Mouse (Mus musculus) left cerebral cortex, adult 2 months (tissue): Measurements from ENCODE around the gene Ppp4r4. TPM values are rescaled to one million over a fixed set of nuclear protein-coding genes. Genes with fewer than 3 reads are reported as not detected.
"Not testable (repeated sequence)": the region's sequence is repeated elsewhere in the genome, so short reads cannot be mapped to it uniquely, and the experiment has no call there.

Experiments used
- DNase-seq, 2 experiments: peaks; one replicate each; pipeline ENCODE4 v3.0.0; 2021 to 2022; ENCODE audit warnings: low spot score in 2 of 2, mixed read lengths in 1 of 2; ENCODE audit errors: extremely low spot score in 1 of 2
- H3K27ac ChIP-seq: fragments of 200-600 bp; 2 replicates; pipeline ENCODE4 v1.8.1; 2022
- H3K4me3 ChIP-seq: fragments of 200-600 bp; 2 replicates; pipeline ENCODE4 v1.8.1; 2022
- CTCF ChIP-seq: fragments of 200-600 bp; IDR thresholded peaks from 2 replicates; pipeline ENCODE4 v1.8.1; 2022; ENCODE audit warnings: antibody characterized with exemption, mild to moderate bottlenecking, moderate library complexity
- intact Hi-C: fragments of 180-260 bp; cut with DNase I; formaldehyde crosslinking; loops from one replicate; pipeline ENCODE4 v1.15.1; 2025
- total RNA-seq, 2 experiments: library from RNA; stranded (reverse); gene quantifications; 2 replicates each; pipeline ENCODE4 v1.2.3; 2021

The Ppp4r4 gene
- total RNA-seq, 2 experiments from 2014 or later: 24.8 to 25.8 TPM

- no peak for DNase-seq
- Histone ChIP-seq H3K27ac (no peak overlapping the region), H3K4me3 (no peak overlapping the region)
- TF ChIP-seq CTCF: no peak
- intact Hi-C loops: loop anchor here (2.0 to 5.0 kb wide), 3 partner anchors 102 to 217 kb away; partner anchors contain the start of gene Ddx24
Measured at GRCm38 (mm10) chr12:103643818-103644217, 111.7 kb downstream of the Ppp4r4 start.

GRCm38 (mm10) chr12:103644601-103645000 is 112.5 kb downstream of the Ppp4r4 start:
- intact Hi-C loops: loop anchor here (5.0 kb wide), 2 partner anchors 102 to 217 kb away; partner anchors contain the start of gene Ddx24
- TF ChIP-seq CTCF: no peak

GRCm38 (mm10) chr12:103646314-103646713 is 114.2 kb downstream of the Ppp4r4 start:
- intact Hi-C loops: no loop called here
- TF ChIP-seq CTCF: no peak

More at GRCm38 (mm10) chr12:103644601-103645000, 112.5 kb downstream of the Ppp4r4 start:
- no peak overlapping the region for H3K27ac ChIP-seq
- H3K4me3 ChIP-seq: no peak overlapping the region
- no peak for DNase-seq

GRCm38 (mm10) chr12:103653836-103654235 is 121.8 kb downstream of the Ppp4r4 start:
- TF ChIP-seq CTCF: no peak
- DNase-seq: no peak
- Histone ChIP-seq H3K27ac (no peak overlapping the region), H3K4me3 (no peak overlapping the region)
- intact Hi-C loops: no loop called here

More at GRCm38 (mm10) chr12:103646314-103646713, 114.2 kb downstream of the Ppp4r4 start:
- H3K4me3 ChIP-seq: no peak overlapping the region
- DNase-seq: no peak
- H3K27ac ChIP-seq: no peak overlapping the region

- Histone ChIP-seq H3K4me3 (no peak overlapping the region), H3K27ac (no peak overlapping the region)
- DNase-seq: no peak
- TF ChIP-seq CTCF: no peak
- intact Hi-C loops: no loop called here
Measured at GRCm38 (mm10) chr12:103655123-103656044, 123.3 kb downstream of the Ppp4r4 start.

- H3K27ac ChIP-seq: no peak within 1 kb of the TSS
- H3K4me3 ChIP-seq: no peak within 1 kb of the TSS
- DNase-seq: no peak
- intact Hi-C loops: no loop called here
- no peak for TF ChIP-seq CTCF
Measured at GRCm38 (mm10) chr12:103656848-103657626, 125.0 kb downstream of the Ppp4r4 start, which contains the start of gene Serpina6. Gene Serpina6 (minus strand): TSS chr12:103657212.

GRCm38 (mm10) chr12:103657991-103658390 is 125.9 kb downstream of the Ppp4r4 start:
- DNase-seq: no peak
- intact Hi-C loops: no loop called here
- Histone ChIP-seq H3K27ac (no peak overlapping the region), H3K4me3 (no peak overlapping the region)
- TF ChIP-seq CTCF: no peak

GRCm38 (mm10) chr12:103659171-103659570 is 127.1 kb downstream of the Ppp4r4 start:
- no peak for DNase-seq
- TF ChIP-seq CTCF: no peak
- Histone ChIP-seq H3K4me3 (no peak overlapping the region), H3K27ac (no peak overlapping the region)
- intact Hi-C loops: no loop called here

- DNase-seq: no peak
- no peak overlapping the region for H3K27ac ChIP-seq
- intact Hi-C loops: no loop called here
- TF ChIP-seq CTCF: no peak
- no peak overlapping the region for H3K4me3 ChIP-seq
Measured at GRCm38 (mm10) chr12:103660076-103660475, 128.0 kb downstream of the Ppp4r4 start.

- DNase-seq, intact Hi-C loops, H3K4me3 ChIP-seq, H3K27ac ChIP-seq: not testable (repeated sequence)
Measured at GRCm38 (mm10) chr12:103662053-103662452, 130.0 kb downstream of the Ppp4r4 start.

Other genes starting within 250 kb of the Ppp4r4 start
- gene Fam181a, start 221.3 kb upstream of the Ppp4r4 start, total RNA-seq: 1 to 10 TPM; 1.6 to 2.6 TPM
- 1 to 10 TPM; 3.3 to 3.7 TPM for gene Asb2, start 176.3 kb upstream of the Ppp4r4 start, total RNA-seq
- gene Otub2, start 143.6 kb upstream of the Ppp4r4 start, total RNA-seq: 10 to 100 TPM; 34.2 to 35.1 TPM
- gene 9330161L09Rik, start 124.5 kb upstream of the Ppp4r4 start, total RNA-seq: 1 to 10 TPM; 2.6 to 3.7 TPM
- gene Ddx24, start 106.5 kb upstream of the Ppp4r4 start, total RNA-seq: 100 to 1,000 TPM; 220 to 238 TPM
- gene Ifi27, start 98.1 kb upstream of the Ppp4r4 start, total RNA-seq: 10 to 100 TPM; 53.9 to 70.1 TPM
- gene Ifi27l2a, start 88.6 kb upstream of the Ppp4r4 start, total RNA-seq: 1 to 10 TPM; 2.0 to 2.3 TPM
- gene Ifi27l2b, start 75.1 kb upstream of the Ppp4r4 start, total RNA-seq: not detected
- gene Serpina10, start 99.2 kb downstream of the Ppp4r4 start, total RNA-seq: not detected
- not detected for gene Serpina6, start 124.9 kb downstream of the Ppp4r4 start, total RNA-seq
- gene Serpina16, start 143.9 kb downstream of the Ppp4r4 start, total RNA-seq: not detected
- not detected for gene Serpina1f, start 163.2 kb downstream of the Ppp4r4 start, total RNA-seq
- gene Serpina1d, start 241.3 kb downstream of the Ppp4r4 start, total RNA-seq: not detected